Comparison of ENCODE assay signal across 8 mouse cellular contexts in the genomic region with DNA sequence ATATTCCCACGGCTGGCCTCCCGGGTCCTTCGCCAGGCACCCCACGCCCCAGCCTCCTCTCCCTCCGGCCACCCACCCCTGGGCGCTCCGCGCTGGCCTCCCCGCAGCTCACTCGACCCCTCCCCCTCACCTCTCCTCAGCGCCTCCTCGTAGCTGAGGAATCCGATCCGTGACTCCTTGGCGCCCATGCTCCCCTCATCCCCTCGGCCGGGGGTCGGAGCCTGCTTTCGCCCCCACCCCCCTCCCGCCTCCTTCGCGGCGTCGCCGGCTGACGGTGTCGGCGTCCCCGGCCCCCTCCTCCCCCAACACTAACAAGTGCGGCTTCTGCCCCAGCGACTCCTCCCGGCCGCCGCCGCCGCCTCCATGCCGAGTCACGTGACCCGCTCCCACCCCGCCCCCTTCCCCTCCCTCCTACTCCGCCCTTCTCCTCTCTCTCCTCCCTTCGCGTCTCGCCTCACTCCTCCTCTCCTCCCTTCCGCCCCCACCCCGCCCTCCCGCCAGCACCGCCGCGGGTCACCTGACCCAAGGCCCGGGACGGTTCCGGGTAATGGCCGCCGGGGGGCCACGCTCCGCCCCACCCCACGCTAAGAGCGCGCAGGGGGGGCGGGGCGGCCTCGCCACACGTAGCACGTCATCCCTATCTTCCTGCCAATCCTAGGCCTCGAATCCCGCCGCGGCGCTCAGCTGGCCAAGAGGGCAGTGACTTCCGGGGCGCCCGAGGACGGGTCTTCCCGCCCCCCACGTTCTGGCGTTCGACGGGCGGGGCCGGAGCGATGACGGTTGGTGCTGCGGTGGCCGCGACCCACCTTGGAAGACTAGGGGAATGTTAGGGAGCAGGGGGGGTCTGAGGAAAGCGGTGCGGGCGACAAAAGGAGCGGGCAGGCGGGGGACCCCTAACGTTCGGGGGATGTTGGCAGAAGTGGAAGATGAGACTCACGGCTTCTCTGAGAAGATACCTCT. TPM values are rescaled to one million over a fixed set of nuclear protein-coding genes. Genes with fewer than 3 reads are reported as not detected.
DNase-seq lines count a peak whose midpoint lies in the region; ATAC-seq lines count a peak whose summit lies in the region.

A gene (minus strand): TSS at position 581 of the 960 bp plus-strand sequence.

- peak within 1 kb of the TSS; percentile 82 for H3K4me3 ChIP-seq in embryonic facial prominence, embryonic 13.5 days
- peak within 1 kb of the TSS; percentile 77 for H3K4me3 ChIP-seq in limb, embryonic 13.5 days
- H3K4me3 ChIP-seq in midbrain, embryonic 16.5 days (ENCODE audit: low read depth, low read length) = peak within 1 kb of the TSS; percentile 94

- no peaks in the 10 kb centered on the region for H3K27me3 ChIP-seq in embryonic facial prominence, embryonic 13.5 days
- no peaks in the 10 kb centered on the region for H3K27me3 ChIP-seq in limb, embryonic 13.5 days
- H3K27me3 ChIP-seq in midbrain, embryonic 16.5 days (ENCODE audit: control insufficient read depth, insufficient read depth, low read depth, low read length) = no peaks in the 10 kb centered on the region

- 1% methylated on average over 83 of the region's 94 CpGs for WGBS in embryonic facial prominence, embryonic 13.5 days
- under 1% methylated on average over 87 of the region's 94 CpGs for WGBS in limb, embryonic 13.5 days
- under 1% methylated on average over 85 of the region's 94 CpGs for WGBS in midbrain, embryonic 16.5 days

- peak within 1 kb of the TSS; percentile 85 for H3K9ac ChIP-seq in embryonic facial prominence, embryonic 13.5 days
- peak within 1 kb of the TSS; percentile 81 for H3K9ac ChIP-seq in limb, embryonic 13.5 days
- peak within 1 kb of the TSS; percentile 92 for H3K9ac ChIP-seq in midbrain, embryonic 16.5 days (ENCODE audit: low read depth, low read length)

- H3K36me3 ChIP-seq in embryonic facial prominence, embryonic 13.5 days = no peaks in the 10 kb centered on the region
- H3K36me3 ChIP-seq in limb, embryonic 13.5 days = no peaks in the 10 kb centered on the region
- H3K36me3 ChIP-seq in midbrain, embryonic 16.5 days (ENCODE audit: control insufficient read depth, insufficient read depth, low read length) = no peaks in the 10 kb centered on the region

- DNase-seq in 3134 (ENCODE audit: extremely low read depth, insufficient read length, low spot score) = peak; percentile 98
- DNase-seq in adrenal gland, postnatal 36 days = peak; percentile 98
- peak; percentile 95 to 98 for DNase-seq in heart, adult 18-20 months
- DNase-seq in kidney, adult 8-10 months = peak; percentile 96 to 97
- DNase-seq in spleen, postnatal 10 days (ENCODE audit: low spot score in 2 of 2) = peak; percentile 88 to 97

- peak within 1 kb of the TSS; percentile 79 for H3K4me2 ChIP-seq in embryonic facial prominence, embryonic 13.5 days
- peak within 1 kb of the TSS; percentile 69 for H3K4me2 ChIP-seq in limb, embryonic 13.5 days (replicated peaks)
- peak within 1 kb of the TSS; percentile 83 for H3K4me2 ChIP-seq in midbrain, embryonic 16.5 days (ENCODE audit: low read length)

- no peaks in the 10 kb centered on the region for H3K9me3 ChIP-seq in embryonic facial prominence, embryonic 13.5 days
- no peaks in the 10 kb centered on the region for H3K9me3 ChIP-seq in limb, embryonic 13.5 days
- H3K9me3 ChIP-seq in midbrain, embryonic 16.5 days (replicated peaks; ENCODE audit: control insufficient read depth, low read length, poor library complexity, severe bottlenecking) = no peaks in the 10 kb centered on the region

- H3K4me1 ChIP-seq in embryonic facial prominence, embryonic 13.5 days = no peaks in the 10 kb centered on the region; the same call in 1 of the 2 replicates
- H3K4me1 ChIP-seq in limb, embryonic 13.5 days = peaks cover 11% of the 10 kb centered on the region
- H3K4me1 ChIP-seq in midbrain, embryonic 16.5 days (ENCODE audit: control insufficient read depth, insufficient read depth, low read length) = peaks cover 22% of the 10 kb centered on the region

- H3K27ac ChIP-seq in embryonic facial prominence, embryonic 13.5 days = peak within 1 kb of the TSS; percentile 89
- peak within 1 kb of the TSS; percentile 81 for H3K27ac ChIP-seq in limb, embryonic 13.5 days
- H3K27ac ChIP-seq in midbrain, embryonic 16.5 days (ENCODE audit: low read length) = peak within 1 kb of the TSS; percentile 91

- peak; percentile 98 for ATAC-seq in embryonic facial prominence, embryonic 13.5 days (ENCODE audit: insufficient number of reproducible peaks, insufficient read depth, low FRiP score, low TSS enrichment, low read depth)
- peak; percentile 98 for ATAC-seq in limb, embryonic 13.5 days (ENCODE audit: low FRiP score, low read depth)
- ATAC-seq in midbrain, embryonic 16.5 days = peak; percentile 98

RNA-seq across cellular contexts. Expression of the gene that starts here (rescaled TPM):
- 10 to 100 TPM; 38.9 to 42.5 TPM for total RNA-seq in adrenal gland, postnatal 36 days (2021)
- 4.2 and 5.6 TPM in 2 replicates for polyA plus RNA-seq in embryonic facial prominence, embryonic 13.5 days (2015; fragmentation: Nextera tagmentation; extraction: Ambion mirVana)
- total RNA-seq in heart, adult 18-20 months (2021) = 10 to 100 TPM; 20.9 to 24.1 TPM
- 3.7 and 4.5 TPM in 2 replicates for polyA plus RNA-seq in limb, embryonic 13.5 days (2015; fragmentation: Nextera tagmentation; extraction: Ambion mirVana)
- 12.3 and 13.4 TPM in 2 replicates for polyA plus RNA-seq in midbrain, embryonic 16.5 days (2015; fragmentation: Nextera tagmentation; extraction: Ambion mirVana)

Comparison
In these comparisons a context has a peak if more than half of its experiments do, and no peak if none do; other contexts are left out.
1. Peak in every context shown above with its lines: DNase-seq, ATAC-seq, H3K4me3 ChIP-seq and H3K27ac ChIP-seq.